Mouse (Mus musculus): Measurements from ENCODE around the gene Zfp791. TPM values are rescaled to one million over a fixed set of nuclear protein-coding genes. Genes with fewer than 3 reads are reported as not detected.
"Not testable (repeated sequence)": the region's sequence is repeated elsewhere in the genome, so short reads cannot be mapped to it uniquely, and the experiment has no call there.

Gene Zfp791
- total and polyA plus RNA-seq, 3 experiments, result 0.16 TPM; not detected in 2

GRCm38 (mm10) chr8:85086238-85086637 lies 36.7 kb downstream of the Zfp791 start:
- TF ChIP-seq POLR2AphosphoS5 (IDR thresholded peaks at IDR 0.05; ENCODE audit: insufficient replicate concordance, low read depth, low read length) (no peak), TAL1 (conservative IDR thresholded peaks at IDR 0.05; ENCODE audit: low read depth, low read length) (no peak), CTCF (IDR thresholded peaks at IDR 0.05; ENCODE audit: low read depth, low read length) (no peak), GATA2 (IDR thresholded peaks at IDR 0.05; ENCODE audit: borderline replicate concordance, low read depth, low read length) (no peak), GATA1 (IDR thresholded peaks at IDR 0.05; ENCODE audit: borderline replicate concordance, low read length) (no peak)
- no peaks in the 10 kb centered on the region for H3K9me3 ChIP-seq (replicated peaks)
- ATAC-seq (ENCODE audit: extremely low read depth, insufficient number of reproducible peaks, low FRiP score, poor library complexity, severe bottlenecking), result no peak
- DNase-seq (ENCODE audit: low spot score), result no peak
- peaks cover 48% of the 10 kb centered on the region for H3K4me1 ChIP-seq (ENCODE audit: insufficient read depth, low read depth, low read length)
- H3K36me3 ChIP-seq (replicated peaks), result peaks cover 54% of the 10 kb centered on the region
- no peaks in the 10 kb centered on the region for H3K27me3 ChIP-seq (ENCODE audit: insufficient read depth, low read length)
- no peak overlapping the region for H3K4me3 ChIP-seq (ENCODE audit: low read depth, low read length)

DNA sequence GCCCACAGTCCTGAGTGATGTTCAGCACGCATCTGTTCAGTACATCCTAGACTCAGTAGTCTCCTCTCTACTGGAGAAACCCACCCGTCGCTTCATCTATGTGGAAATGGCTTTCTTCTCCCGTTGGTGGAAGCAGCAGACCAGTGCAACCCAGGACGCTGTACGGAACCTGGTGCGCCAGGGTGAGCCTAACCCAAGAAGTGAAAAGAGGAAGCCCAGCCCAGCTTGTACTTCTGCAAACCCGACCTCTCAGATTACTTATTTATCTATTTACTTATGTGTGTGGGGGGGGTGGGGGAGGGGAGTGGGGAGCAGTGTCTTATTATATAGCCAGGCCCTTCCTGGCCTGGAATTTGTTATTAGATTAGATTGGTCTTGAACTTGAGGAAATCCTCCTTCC lies 38.3 kb downstream of the Zfp791 start:
- no peak for ATAC-seq (ENCODE audit: extremely low read depth, insufficient number of reproducible peaks, low FRiP score, poor library complexity, severe bottlenecking)
- H3K36me3 ChIP-seq (replicated peaks), result peaks cover 52% of the 10 kb centered on the region
- H3K4me3 ChIP-seq (ENCODE audit: low read depth, low read length), result peak overlapping the region; percentile 80; the same call in 1 of the 2 replicates
- peaks cover 54% of the 10 kb centered on the region for H3K4me1 ChIP-seq (ENCODE audit: insufficient read depth, low read depth, low read length)
- H3K9me3 ChIP-seq (replicated peaks), result no peaks in the 10 kb centered on the region
- TF ChIP-seq TAL1 (conservative IDR thresholded peaks at IDR 0.05; ENCODE audit: low read depth, low read length), result no peak
- no peak for TF ChIP-seq GATA1 (IDR thresholded peaks at IDR 0.05; ENCODE audit: borderline replicate concordance, low read length)
- no peak for TF ChIP-seq GATA2 (IDR thresholded peaks at IDR 0.05; ENCODE audit: borderline replicate concordance, low read depth, low read length)
- no peak for TF ChIP-seq POLR2AphosphoS5 (IDR thresholded peaks at IDR 0.05; ENCODE audit: insufficient replicate concordance, low read depth, low read length)
- no peak for TF ChIP-seq CTCF (IDR thresholded peaks at IDR 0.05; ENCODE audit: low read depth, low read length)
- peak; percentile 39 for DNase-seq (ENCODE audit: low spot score)
- H3K27me3 ChIP-seq (ENCODE audit: insufficient read depth, low read length), result no peaks in the 10 kb centered on the region

GRCm38 (mm10) chr8:85083108-85083813 lies 39.6 kb downstream of the Zfp791 start, which contains the start of gene Man2b1:
Man2b1 (plus strand) TSS chr8:85083270.
- Histone ChIP-seq H3K4me3 (ENCODE audit: low read depth, low read length) (peak within 1 kb of the TSS; percentile 80), H3K36me3 (replicated peaks) (peaks cover 53% of the 10 kb centered on the region), H3K27me3 (ENCODE audit: insufficient read depth, low read length) (no peaks in the 10 kb centered on the region), H3K4me1 (ENCODE audit: insufficient read depth, low read depth, low read length) (peaks cover 68% of the 10 kb centered on the region), H3K9me3 (replicated peaks) (no peaks in the 10 kb centered on the region)
- DNase-seq (ENCODE audit: low spot score) (peak; percentile 85), ATAC-seq (ENCODE audit: extremely low read depth, insufficient number of reproducible peaks, low FRiP score, poor library complexity, severe bottlenecking) (peak; percentile 74)
- TF ChIP-seq CTCF (IDR thresholded peaks at IDR 0.05; ENCODE audit: low read depth, low read length) (no peak), GATA2 (IDR thresholded peaks at IDR 0.05; ENCODE audit: borderline replicate concordance, low read depth, low read length) (no peak), TAL1 (conservative IDR thresholded peaks at IDR 0.05; ENCODE audit: low read depth, low read length) (no peak), POLR2AphosphoS5 (IDR thresholded peaks at IDR 0.05; ENCODE audit: insufficient replicate concordance, low read depth, low read length) (no peak), GATA1 (IDR thresholded peaks at IDR 0.05; ENCODE audit: borderline replicate concordance, low read length) (no peak)

DNA sequence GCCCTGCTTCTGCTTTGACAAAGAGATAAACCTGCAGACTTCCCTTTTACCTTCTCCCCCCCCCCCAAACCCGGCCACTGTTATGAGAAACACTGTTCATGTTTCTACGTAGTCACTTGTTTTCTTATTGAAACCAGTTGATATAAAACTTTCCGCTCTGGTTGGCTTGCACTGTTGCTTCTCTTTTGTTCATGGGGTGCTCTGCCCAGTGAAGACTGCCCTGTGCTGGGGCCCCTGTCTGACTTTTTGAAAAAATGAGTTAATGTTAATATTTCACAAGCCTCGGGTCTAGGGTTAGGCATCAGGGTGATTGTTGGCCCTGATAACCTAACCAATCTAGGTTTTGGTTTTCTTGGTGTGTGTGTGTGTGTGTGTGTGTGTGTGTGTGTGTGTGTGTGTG lies 40.7 kb downstream of the Zfp791 start:
- H3K9me3 ChIP-seq (replicated peaks); H3K27me3 ChIP-seq (ENCODE audit: insufficient read depth, low read length); DNase-seq (ENCODE audit: low spot score); H3K4me3 ChIP-seq (ENCODE audit: low read depth, low read length); ATAC-seq (ENCODE audit: extremely low read depth, insufficient number of reproducible peaks, low FRiP score, poor library complexity, severe bottlenecking): not testable (repeated sequence)
- peaks cover 52% of the 10 kb centered on the region for H3K36me3 ChIP-seq (replicated peaks)
- peaks cover 70% of the 10 kb centered on the region for H3K4me1 ChIP-seq (ENCODE audit: insufficient read depth, low read depth, low read length)

DNA sequence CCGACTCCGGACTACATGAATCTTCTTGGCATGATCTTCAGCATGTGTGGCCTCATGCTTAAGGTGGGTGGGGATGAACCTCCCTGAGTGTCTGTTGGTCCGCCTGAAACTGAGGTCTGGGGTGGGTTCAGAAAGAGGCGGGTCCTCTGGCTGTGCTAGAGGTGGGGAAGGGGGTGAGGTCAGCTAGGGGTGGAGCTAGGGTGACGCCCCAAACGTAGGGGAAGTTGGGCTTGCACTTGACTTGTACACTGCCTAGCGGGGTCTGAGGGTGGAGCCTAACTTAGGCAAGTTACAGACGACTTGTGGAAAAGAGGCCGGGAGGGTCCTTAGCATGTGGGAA lies 41.7 kb downstream of the Zfp791 start, which contains the start of gene Wdr83:
Gene Wdr83 (minus strand): TSS at position 91 of the 340 bp plus-strand sequence.
- H3K36me3 ChIP-seq (replicated peaks), result peaks cover 53% of the 10 kb centered on the region
- peak within 1 kb of the TSS; percentile 93 for H3K4me3 ChIP-seq (ENCODE audit: low read depth, low read length)
- H3K9me3 ChIP-seq (replicated peaks), result no peaks in the 10 kb centered on the region
- peak; percentile 88 for DNase-seq (ENCODE audit: low spot score)
- TF ChIP-seq TAL1 (conservative IDR thresholded peaks at IDR 0.05; ENCODE audit: low read depth, low read length) (no peak), CTCF (IDR thresholded peaks at IDR 0.05; ENCODE audit: low read depth, low read length) (no peak), POLR2AphosphoS5 (IDR thresholded peaks at IDR 0.05; ENCODE audit: insufficient replicate concordance, low read depth, low read length) (no peak), GATA2 (IDR thresholded peaks at IDR 0.05; ENCODE audit: borderline replicate concordance, low read depth, low read length) (no peak), GATA1 (IDR thresholded peaks at IDR 0.05; ENCODE audit: borderline replicate concordance, low read length) (no peak)
- H3K27me3 ChIP-seq (ENCODE audit: insufficient read depth, low read length), result no peaks in the 10 kb centered on the region
- ATAC-seq (ENCODE audit: extremely low read depth, insufficient number of reproducible peaks, low FRiP score, poor library complexity, severe bottlenecking), result peak; percentile 76
- H3K4me1 ChIP-seq (ENCODE audit: insufficient read depth, low read depth, low read length), result peaks cover 73% of the 10 kb centered on the region

DNA sequence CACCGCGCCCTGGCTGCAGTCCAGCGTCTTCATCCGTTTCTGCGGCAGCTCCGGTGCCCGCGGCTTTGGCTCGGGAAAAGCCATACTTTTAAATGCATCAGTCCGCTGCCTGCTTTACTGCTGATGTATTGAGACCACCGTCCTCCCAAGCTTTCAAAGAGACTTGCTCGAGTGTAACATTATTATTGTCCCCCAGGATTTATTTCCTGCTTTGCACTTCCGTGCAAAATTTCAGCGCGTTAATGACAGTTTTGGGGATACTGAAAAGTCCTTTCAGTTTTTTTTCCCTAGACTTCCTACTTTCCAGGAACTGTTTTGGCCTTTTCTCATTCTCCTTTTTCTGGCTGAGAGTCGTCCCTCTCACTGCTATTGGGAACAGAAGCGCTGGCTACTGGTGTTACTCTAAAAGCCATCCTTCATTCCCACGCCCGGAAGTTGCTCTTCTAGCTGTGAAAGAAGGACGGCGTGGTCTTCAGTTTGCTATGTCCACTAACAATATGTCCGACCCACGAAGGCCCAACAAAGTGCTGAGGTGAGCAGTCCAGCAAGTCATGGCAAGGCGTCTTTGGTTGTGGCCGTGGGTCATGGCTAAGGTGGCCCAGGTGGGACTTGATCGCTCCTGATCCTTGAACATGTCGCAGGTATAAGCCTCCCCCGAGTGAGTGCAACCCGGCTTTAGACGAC lies 42.2 kb downstream of the Zfp791 start, which contains the start of gene Wdr83os:
Gene Wdr83os (plus strand): TSS at position 209 of the 684 bp plus-strand sequence.
- no peak for DNase-seq (ENCODE audit: low spot score)

More for the DNA sequence above, 42.2 kb downstream of the Zfp791 start, which contains the start of gene Wdr83os:
- H3K27me3 ChIP-seq (ENCODE audit: insufficient read depth, low read length), result no peaks in the 10 kb centered on the region
- H3K36me3 ChIP-seq (replicated peaks), result peaks cover 55% of the 10 kb centered on the region
- H3K9me3 ChIP-seq (replicated peaks), result no peaks in the 10 kb centered on the region
- peaks cover 76% of the 10 kb centered on the region for H3K4me1 ChIP-seq (ENCODE audit: insufficient read depth, low read depth, low read length)
- TF ChIP-seq CTCF (IDR thresholded peaks at IDR 0.05; ENCODE audit: low read depth, low read length) (no peak), POLR2AphosphoS5 (IDR thresholded peaks at IDR 0.05; ENCODE audit: insufficient replicate concordance, low read depth, low read length) (no peak), GATA1 (IDR thresholded peaks at IDR 0.05; ENCODE audit: borderline replicate concordance, low read length) (no peak), TAL1 (conservative IDR thresholded peaks at IDR 0.05; ENCODE audit: low read depth, low read length) (no peak), GATA2 (IDR thresholded peaks at IDR 0.05; ENCODE audit: borderline replicate concordance, low read depth, low read length) (no peak)
- no peak for ATAC-seq (ENCODE audit: extremely low read depth, insufficient number of reproducible peaks, low FRiP score, poor library complexity, severe bottlenecking)
- peak within 1 kb of the TSS; percentile 93 for H3K4me3 ChIP-seq (ENCODE audit: low read depth, low read length)

Data from G1E (cell line).